8 mouse cellular contexts compared by ENCODE assay signal in the genomic region with DNA sequence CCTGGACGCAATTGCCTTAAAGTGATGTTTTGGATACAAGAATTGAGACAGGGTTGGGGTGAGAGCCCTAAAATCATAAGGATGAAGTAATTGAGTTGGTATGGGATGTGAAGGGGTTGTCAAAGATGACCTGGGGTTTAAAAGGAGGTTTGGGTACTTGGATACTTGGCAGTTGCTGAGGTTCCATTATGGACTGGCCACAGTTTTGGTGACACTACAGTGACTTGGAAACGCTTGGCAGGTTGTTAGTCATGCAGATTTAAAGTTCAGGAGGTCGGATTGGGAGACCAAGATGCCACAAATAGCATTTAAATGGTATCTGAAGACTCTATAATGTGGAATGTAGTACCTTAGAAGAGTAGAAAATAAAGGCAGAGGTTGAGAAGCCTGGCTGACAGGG. TPM values are rescaled to one million over a fixed set of nuclear protein-coding genes. Genes with fewer than 3 reads are reported as not detected.
DNase-seq lines count a peak whose midpoint lies in the region; ATAC-seq lines count a peak whose summit lies in the region.

No protein-coding gene starts in this region.

- peak overlapping the region; percentile 76 for H3K4me3 ChIP-seq in neural tube, embryonic 11.5 days (ENCODE audit: low read depth, low read length)
- H3K4me3 ChIP-seq in limb, embryonic 15.5 days, result peak overlapping the region; percentile 81

- no peaks in the 10 kb centered on the region for H3K9me3 ChIP-seq in neural tube, embryonic 11.5 days (ENCODE audit: control insufficient read depth, low read length)
- H3K9me3 ChIP-seq in limb, embryonic 15.5 days, result no peaks in the 10 kb centered on the region

- H3K4me1 ChIP-seq in neural tube, embryonic 11.5 days (ENCODE audit: control insufficient read depth, insufficient read depth, low read length), result peaks cover 5% of the 10 kb centered on the region
- H3K4me1 ChIP-seq in limb, embryonic 15.5 days, result peaks cover 30% of the 10 kb centered on the region

- H3K36me3 ChIP-seq in neural tube, embryonic 11.5 days (ENCODE audit: control insufficient read depth, insufficient read depth, low read length), result peaks cover 6% of the 10 kb centered on the region
- peaks cover 51% of the 10 kb centered on the region for H3K36me3 ChIP-seq in limb, embryonic 15.5 days

- H3K27me3 ChIP-seq in neural tube, embryonic 11.5 days (ENCODE audit: control insufficient read depth, insufficient read depth, low read length), result no peaks in the 10 kb centered on the region
- no peaks in the 10 kb centered on the region for H3K27me3 ChIP-seq in limb, embryonic 15.5 days

- no peak overlapping the region for H3K27ac ChIP-seq in neural tube, embryonic 11.5 days (ENCODE audit: low read depth, low read length)
- peak overlapping the region; percentile 92; the same call in 1 of the 2 replicates for H3K27ac ChIP-seq in limb, embryonic 15.5 days

- intact Hi-C loops in left cerebral cortex, postnatal 10 days (cut with DNase I), result loop anchor here (10.0 kb wide), 2 partner anchors 57 to 103 kb away; partner anchors contain the start of gene Trim3

- ATAC-seq in neural tube, embryonic 11.5 days (ENCODE audit: insufficient read depth, low FRiP score, low TSS enrichment), result no peak
- no peak for ATAC-seq in limb, embryonic 15.5 days (ENCODE audit: insufficient number of reproducible peaks, low FRiP score, low TSS enrichment, low read depth)

- peak; percentile 18 for DNase-seq in cerebellum, adult 9-11 months
- no peak for DNase-seq in cerebellum, adult 8-10 months
- no peak for DNase-seq in neural tube, embryonic 11.5 days (ENCODE audit: low spot score)
- no peak for DNase-seq in neural tube, embryonic 10.5 days (ENCODE audit: extremely low spot score, low spot score)
- DNase-seq in thymus, postnatal 25 days, result no peak
- DNase-seq in left cerebral cortex, postnatal 10 days (ENCODE audit: extremely low spot score in 1 of 2, low spot score in 2 of 2), result no peak
- DNase-seq in kidney, postnatal 25 days, result no peak

- H3K4me2 ChIP-seq in neural tube, embryonic 11.5 days (ENCODE audit: low read depth), result peak overlapping the region; percentile 66
- H3K4me2 ChIP-seq in limb, embryonic 15.5 days, result peak overlapping the region; percentile 62

- 26% methylated on average over 3 of the region's 3 CpGs for WGBS in neural tube, embryonic 11.5 days
- WGBS in limb, embryonic 15.5 days, result 31% methylated on average over 3 of the region's 3 CpGs

- H3K9ac ChIP-seq in neural tube, embryonic 11.5 days (ENCODE audit: low read length), result peak overlapping the region; percentile 85
- H3K9ac ChIP-seq in limb, embryonic 15.5 days, result peak overlapping the region; percentile 94

RNA-seq across cellular contexts. Expression of gene Rrp8, which starts 0.5 kb away (rescaled TPM):
- polyA plus RNA-seq in neural tube, embryonic 11.5 days (2014; fragmentation: Nextera tagmentation; extraction: Ambion mirVana), result 37.5 and 50.7 TPM in 2 replicates
- polyA plus RNA-seq in limb, embryonic 15.5 days (2015; fragmentation: Nextera tagmentation; extraction: Ambion mirVana), result 36.4 and 41.8 TPM in 2 replicates
- total RNA-seq in left cerebral cortex, postnatal 10 days (2021), result 10 to 100 TPM in 1 of 2 experiments, 1 to 10 TPM in 1; 9.9 to 16.0 TPM

RNA-seq across cellular contexts. Expression of gene Ilk, which starts 1.3 kb away (rescaled TPM):
- polyA plus RNA-seq in neural tube, embryonic 11.5 days (2014; fragmentation: Nextera tagmentation; extraction: Ambion mirVana), result 252 and 270 TPM in 2 replicates
- polyA plus RNA-seq in limb, embryonic 15.5 days (2015; fragmentation: Nextera tagmentation; extraction: Ambion mirVana), result 327 and 418 TPM in 2 replicates
- 100 to 1,000 TPM in 1 of 2 experiments, 10 to 100 TPM in 1; 97.7 to 117 TPM for total RNA-seq in left cerebral cortex, postnatal 10 days (2021)

RNA-seq across cellular contexts. Expression of gene Taf10, which starts 6.5 kb away (rescaled TPM):
- polyA plus RNA-seq in neural tube, embryonic 11.5 days (2014; fragmentation: Nextera tagmentation; extraction: Ambion mirVana), result 183 and 191 TPM in 2 replicates
- polyA plus RNA-seq in limb, embryonic 15.5 days (2015; fragmentation: Nextera tagmentation; extraction: Ambion mirVana), result 80.1 and 104 TPM in 2 replicates
- 100 to 1,000 TPM; 144 to 152 TPM for total RNA-seq in left cerebral cortex, postnatal 10 days (2021)

RNA-seq across cellular contexts. Expression of gene Tpp1, which starts 14.4 kb away (rescaled TPM):
- polyA plus RNA-seq in neural tube, embryonic 11.5 days (2014; fragmentation: Nextera tagmentation; extraction: Ambion mirVana), result 47.5 and 54.8 TPM in 2 replicates
- polyA plus RNA-seq in limb, embryonic 15.5 days (2015; fragmentation: Nextera tagmentation; extraction: Ambion mirVana), result 74.3 and 75.9 TPM in 2 replicates
- 10 to 100 TPM; 32.6 to 40.0 TPM for total RNA-seq in left cerebral cortex, postnatal 10 days (2021)

RNA-seq across cellular contexts. Expression of gene Dchs1, which starts 49.8 kb away (rescaled TPM):
- 21.1 and 22.3 TPM in 2 replicates for polyA plus RNA-seq in neural tube, embryonic 11.5 days (2014; fragmentation: Nextera tagmentation; extraction: Ambion mirVana)
- 13.3 and 16.2 TPM in 2 replicates for polyA plus RNA-seq in limb, embryonic 15.5 days (2015; fragmentation: Nextera tagmentation; extraction: Ambion mirVana)
- 10 to 100 TPM; 31.1 to 34.7 TPM for total RNA-seq in left cerebral cortex, postnatal 10 days (2021)
